Mouse (Mus musculus): ENCODE results near the gene Spr. TPM values are rescaled to one million over a fixed set of nuclear protein-coding genes. Genes with fewer than 3 reads are reported as not detected.

Spr gene
- 36.5 and 37.1 TPM in 2 replicates for polyA plus RNA-seq (2015; fragmentation: Nextera tagmentation; extraction: Ambion mirVana)

- Histone ChIP-seq H3K9me3 (ENCODE audit: control insufficient read depth, low read length) (no peaks in the 10 kb centered on the region), H3K4me1 (ENCODE audit: control insufficient read depth, insufficient read depth, low read depth, low read length) (no peaks in the 10 kb centered on the region; the same call in 1 of the 2 replicates), H3K4me2 (ENCODE audit: low read length) (peak within 1 kb of the TSS; percentile 65), H3K4me3 (ENCODE audit: low read length) (peak within 1 kb of the TSS; percentile 82), H3K27ac (ENCODE audit: low read depth, low read length) (peak within 1 kb of the TSS; percentile 89), H3K36me3 (ENCODE audit: control insufficient read depth, insufficient read depth, low read length) (no peaks in the 10 kb centered on the region), H3K27me3 (replicated peaks; ENCODE audit: control insufficient read depth, insufficient read depth, low read length) (no peaks in the 10 kb centered on the region), H3K9ac (ENCODE audit: low read depth, low read length) (peak within 1 kb of the TSS; percentile 89)
- ATAC-seq = peak; percentile 92
- WGBS = under 1% methylated on average over 49 of the region's 49 CpGs
Observed at GRCm38 (mm10) chr6:85137217-85138035, at the start of gene Spr. Gene Spr, minus strand, starts transcription at chr6:85137766.

GRCm38 (mm10) chr6:85186744-85187059 lies 49.1 kb upstream of the Spr start:
- Histone ChIP-seq H3K36me3 (ENCODE audit: control insufficient read depth, insufficient read depth, low read length) (no peaks in the 10 kb centered on the region), H3K4me3 (ENCODE audit: low read length) (no peak overlapping the region; the same call in 1 of the 2 replicates), H3K9me3 (ENCODE audit: control insufficient read depth, low read length) (no peaks in the 10 kb centered on the region), H3K4me1 (ENCODE audit: control insufficient read depth, insufficient read depth, low read depth, low read length) (peaks cover 31% of the 10 kb centered on the region), H3K9ac (ENCODE audit: low read depth, low read length) (no peak overlapping the region), H3K27me3 (replicated peaks; ENCODE audit: control insufficient read depth, insufficient read depth, low read length) (peaks cover 36% of the 10 kb centered on the region), H3K4me2 (ENCODE audit: low read length) (no peak overlapping the region), H3K27ac (ENCODE audit: low read depth, low read length) (no peak overlapping the region)
- WGBS = under 1% methylated on average over 15 of the region's 15 CpGs
- ATAC-seq = no peak

- Histone ChIP-seq H3K9ac (ENCODE audit: low read depth, low read length) (no peak overlapping the region), H3K9me3 (ENCODE audit: control insufficient read depth, low read length) (no peaks in the 10 kb centered on the region), H3K27ac (ENCODE audit: low read depth, low read length) (no peak overlapping the region), H3K36me3 (ENCODE audit: control insufficient read depth, insufficient read depth, low read length) (no peaks in the 10 kb centered on the region), H3K27me3 (replicated peaks; ENCODE audit: control insufficient read depth, insufficient read depth, low read length) (peaks cover 31% of the 10 kb centered on the region), H3K4me3 (ENCODE audit: low read length) (peak overlapping the region; percentile 6; the same call in 1 of the 2 replicates), H3K4me2 (ENCODE audit: low read length) (peak overlapping the region; percentile 25; the same call in 1 of the 2 replicates), H3K4me1 (ENCODE audit: control insufficient read depth, insufficient read depth, low read depth, low read length) (peaks cover 31% of the 10 kb centered on the region)
- no peak for ATAC-seq
- WGBS = 2% methylated on average over 30 of the region's 33 CpGs
Observed at GRCm38 (mm10) chr6:85186033-85186743, 48.6 kb upstream of the Spr start.

- H3K4me1 ChIP-seq (ENCODE audit: control insufficient read depth, insufficient read depth, low read depth, low read length) = peaks cover 22% of the 10 kb centered on the region
- no peaks in the 10 kb centered on the region for H3K9me3 ChIP-seq (ENCODE audit: control insufficient read depth, low read length)
- no peak overlapping the region for H3K4me2 ChIP-seq (ENCODE audit: low read length)
- no peak overlapping the region for H3K27ac ChIP-seq (ENCODE audit: low read depth, low read length)
- H3K4me3 ChIP-seq (ENCODE audit: low read length) = no peak overlapping the region
- no peaks in the 10 kb centered on the region for H3K36me3 ChIP-seq (ENCODE audit: control insufficient read depth, insufficient read depth, low read length)
- H3K27me3 ChIP-seq (replicated peaks; ENCODE audit: control insufficient read depth, insufficient read depth, low read length) = peaks cover 22% of the 10 kb centered on the region
- no peak for ATAC-seq
- H3K9ac ChIP-seq (ENCODE audit: low read depth, low read length) = no peak overlapping the region
- WGBS = 57% methylated on average over 3 of the region's 3 CpGs
Observed at GRCm38 (mm10) chr6:85183951-85184350, 46.4 kb upstream of the Spr start.

- Histone ChIP-seq H3K4me2 (ENCODE audit: low read length) (no peak overlapping the region), H3K36me3 (ENCODE audit: control insufficient read depth, insufficient read depth, low read length) (no peaks in the 10 kb centered on the region), H3K9me3 (ENCODE audit: control insufficient read depth, low read length) (no peaks in the 10 kb centered on the region), H3K4me1 (ENCODE audit: control insufficient read depth, insufficient read depth, low read depth, low read length) (no peaks in the 10 kb centered on the region), H3K4me3 (ENCODE audit: low read length) (no peak overlapping the region), H3K27me3 (replicated peaks; ENCODE audit: control insufficient read depth, insufficient read depth, low read length) (peaks cover 11% of the 10 kb centered on the region), H3K9ac (ENCODE audit: low read depth, low read length) (no peak overlapping the region), H3K27ac (ENCODE audit: low read depth, low read length) (no peak overlapping the region)
- no peak for ATAC-seq
- 70% methylated on average over 2 of the region's 2 CpGs for WGBS
Observed at GRCm38 (mm10) chr6:85180036-85180435, 42.5 kb upstream of the Spr start.

- Histone ChIP-seq H3K4me1 (ENCODE audit: control insufficient read depth, insufficient read depth, low read depth, low read length) (no peaks in the 10 kb centered on the region), H3K4me3 (ENCODE audit: low read length) (no peak overlapping the region), H3K9ac (ENCODE audit: low read depth, low read length) (no peak overlapping the region), H3K27ac (ENCODE audit: low read depth, low read length) (no peak overlapping the region), H3K36me3 (ENCODE audit: control insufficient read depth, insufficient read depth, low read length) (no peaks in the 10 kb centered on the region), H3K4me2 (ENCODE audit: low read length) (no peak overlapping the region), H3K9me3 (ENCODE audit: control insufficient read depth, low read length) (no peaks in the 10 kb centered on the region), H3K27me3 (replicated peaks; ENCODE audit: control insufficient read depth, insufficient read depth, low read length) (peaks cover 9% of the 10 kb centered on the region)
- ATAC-seq = no peak
- WGBS = 73% methylated on average over 3 of the region's 3 CpGs
Observed at GRCm38 (mm10) chr6:85179569-85179968, 42.0 kb upstream of the Spr start.

- H3K4me3 ChIP-seq (ENCODE audit: low read length) = no peak overlapping the region
- peak overlapping the region; percentile 12; the same call in 1 of the 2 replicates for H3K27ac ChIP-seq (ENCODE audit: low read depth, low read length)
- no peaks in the 10 kb centered on the region for H3K36me3 ChIP-seq (ENCODE audit: control insufficient read depth, insufficient read depth, low read length)
- WGBS = 37% methylated on average over 11 of the region's 11 CpGs
- no peak overlapping the region; the same call in 1 of the 2 replicates for H3K9ac ChIP-seq (ENCODE audit: low read depth, low read length)
- peaks cover 3% of the 10 kb centered on the region; the same call in 1 of the 2 replicates for H3K4me1 ChIP-seq (ENCODE audit: control insufficient read depth, insufficient read depth, low read depth, low read length)
- ATAC-seq = peak; percentile 73
- H3K4me2 ChIP-seq (ENCODE audit: low read length) = no peak overlapping the region; the same call in 1 of the 2 replicates
- H3K27me3 ChIP-seq (replicated peaks; ENCODE audit: control insufficient read depth, insufficient read depth, low read length) = no peaks in the 10 kb centered on the region
- no peaks in the 10 kb centered on the region for H3K9me3 ChIP-seq (ENCODE audit: control insufficient read depth, low read length)
Observed at GRCm38 (mm10) chr6:85165440-85165921, 27.9 kb upstream of the Spr start.

GRCm38 (mm10) chr6:85160201-85160923 lies 22.8 kb upstream of the Spr start:
- no peaks in the 10 kb centered on the region for H3K36me3 ChIP-seq (ENCODE audit: control insufficient read depth, insufficient read depth, low read length)
- H3K4me3 ChIP-seq (ENCODE audit: low read length) = no peak overlapping the region
- WGBS = 52% methylated on average over 4 of the region's 4 CpGs
- no peaks in the 10 kb centered on the region for H3K27me3 ChIP-seq (replicated peaks; ENCODE audit: control insufficient read depth, insufficient read depth, low read length)
- no peaks in the 10 kb centered on the region for H3K9me3 ChIP-seq (ENCODE audit: control insufficient read depth, low read length)
- H3K9ac ChIP-seq (ENCODE audit: low read depth, low read length) = no peak overlapping the region
- H3K27ac ChIP-seq (ENCODE audit: low read depth, low read length) = no peak overlapping the region
- no peak for ATAC-seq
- no peak overlapping the region for H3K4me2 ChIP-seq (ENCODE audit: low read length)
- no peaks in the 10 kb centered on the region for H3K4me1 ChIP-seq (ENCODE audit: control insufficient read depth, insufficient read depth, low read depth, low read length)
